Mouse (Mus musculus) embryonic facial prominence, embryonic 12.5 days (tissue): ENCODE data around the gene Gm13102. TPM values are rescaled to one million over a fixed set of nuclear protein-coding genes. Genes with fewer than 3 reads are reported as not detected.
"Not testable (repeated sequence)": the region's sequence is repeated elsewhere in the genome, so short reads cannot be mapped to it uniquely, and the experiment has no call there.

Source experiments
- ATAC-seq: fragments of 200-750 bp; cut with Nextera tagmentation; 2 replicates; pipeline ENCODE4 v1.8.0; 2017; ENCODE audit not compliant: insufficient number of reproducible peaks, insufficient read depth, low FRiP score, low TSS enrichment
- H3K27ac ChIP-seq: fragments of 300-500 bp; sonication (generic); 2 replicates; pipeline ENCODE4 v1.5.1; 2016; ENCODE audit warnings: mild to moderate bottlenecking
- H3K27me3 ChIP-seq: fragments of 300-500 bp; sonication (generic); 2 replicates; pipeline ENCODE4 v1.6.1; 2016; ENCODE audit warnings: mild to moderate bottlenecking, moderate library complexity
- H3K36me3 ChIP-seq: fragments of 300-500 bp; sonication (generic); 2 replicates; pipeline ENCODE4 v1.6.1; 2016; ENCODE audit warnings: mild to moderate bottlenecking
- H3K4me1 ChIP-seq: fragments of 300-500 bp; sonication (generic); 2 replicates; pipeline ENCODE4 v1.6.1; 2016
- H3K4me2 ChIP-seq: fragments of 300-500 bp; sonication (generic); replicated peaks from 2 replicates; pipeline ENCODE4 v1.6.1; 2016; ENCODE audit warnings: mild to moderate bottlenecking, moderate library complexity
- H3K4me3 ChIP-seq: fragments of 300-500 bp; sonication (generic); 2 replicates; pipeline ENCODE4 v1.5.1; 2016; ENCODE audit warnings: mild to moderate bottlenecking
- H3K9ac ChIP-seq: fragments of 300-500 bp; sonication (generic); 2 replicates; pipeline ENCODE4 v1.6.1; 2016; ENCODE audit warnings: mild to moderate bottlenecking, moderate library complexity
- H3K9me3 ChIP-seq: fragments of 300-500 bp; sonication (generic); 2 replicates; pipeline ENCODE4 v1.6.1; 2016; ENCODE audit warnings: mild to moderate bottlenecking, moderate library complexity
- WGBS: fragments of 180-500 bp; shearing (Covaris S2); methylation state at CpG from one replicate; pipeline ENCODE4 v1.1.7; 2016; 5-methylcytosine and 5-hydroxymethylcytosine counted together
- polyA plus RNA-seq: library from polyadenylated mRNA; unstranded; fragments of >200 nt; fragmentation: Nextera tagmentation; extraction: Ambion mirVana; gene quantifications from 2 replicates; pipeline ENCODE4 v1.2.1, GENCODE M21; 2016

The Gm13102 gene
- polyA plus RNA-seq = not detected in 2 replicates

DNA sequence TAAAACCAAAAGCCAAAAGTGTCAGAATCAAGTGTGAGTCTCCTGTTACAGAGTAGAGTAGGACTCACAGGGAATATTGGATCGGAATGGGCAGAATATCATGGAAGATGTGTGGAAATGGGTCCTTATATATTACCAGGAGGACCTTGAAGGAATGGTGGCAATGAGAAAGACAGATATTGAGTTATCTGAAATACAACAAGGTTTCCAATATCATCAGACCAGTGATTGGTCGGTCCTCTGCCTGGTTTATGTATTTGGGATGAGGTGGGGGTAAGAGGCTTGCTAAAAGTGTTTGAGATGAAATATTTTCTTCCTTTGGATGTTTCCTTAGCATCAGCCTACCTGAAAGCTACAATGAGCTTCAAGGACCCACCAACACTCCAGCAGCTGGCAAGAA, at the start of gene Gm13102:
TSS of gene Gm13102 (plus strand) at position 301 of the 400 bp plus-strand sequence.
- ATAC-seq, H3K4me2 ChIP-seq, H3K27me3 ChIP-seq, H3K9me3 ChIP-seq, H3K27ac ChIP-seq, H3K4me3 ChIP-seq, H3K36me3 ChIP-seq, H3K9ac ChIP-seq, H3K4me1 ChIP-seq: not testable (repeated sequence)
- WGBS = 80% methylated on average over 1 of the region's 2 CpGs

- not testable (repeated sequence) for H3K4me2 ChIP-seq, H3K4me3 ChIP-seq, ATAC-seq, H3K27ac ChIP-seq, H3K4me1 ChIP-seq, H3K9ac ChIP-seq, H3K27me3 ChIP-seq, H3K9me3 ChIP-seq, H3K36me3 ChIP-seq
- 87% methylated on average over 3 of the region's 3 CpGs for WGBS
These were observed 47.4 kb upstream of the Gm13102 start, which contains the start of gene Pramel4 for GRCm38 (mm10) chr4:144058826-144059225. Gene Pramel4, plus strand, starts transcription at chr4:144059126.

Other genes starting within 250 kb of the Gm13102 start
- not detected in 2 replicates for gene Pramef6, start 206.1 kb upstream of the Gm13102 start, polyA plus RNA-seq
- gene Pramef25, start 155.5 kb upstream of the Gm13102 start, polyA plus RNA-seq = not detected in 2 replicates
- not detected in 2 replicates for gene Gm13101, start 139.5 kb upstream of the Gm13102 start, polyA plus RNA-seq
- not detected in 2 replicates for gene Pramef17, start 112.1 kb upstream of the Gm13102 start, polyA plus RNA-seq
- gene Pramel4, start 47.3 kb upstream of the Gm13102 start, polyA plus RNA-seq = not detected in 2 replicates
- gene Oog3, start 56.2 kb downstream of the Gm13102 start, polyA plus RNA-seq = not detected in 2 replicates
- gene Oog2, start 84.2 kb downstream of the Gm13102 start, polyA plus RNA-seq = not detected in 2 replicates
- gene C87977, start 106.8 kb downstream of the Gm13102 start, polyA plus RNA-seq = not detected in 2 replicates
- gene Pramel5, start 174.0 kb downstream of the Gm13102 start, polyA plus RNA-seq = not detected in 2 replicates
- not detected in 2 replicates for gene Gm13128, start 223.8 kb downstream of the Gm13102 start, polyA plus RNA-seq